In genomic region chr5:113807712-113808111, GRCm38 (mm10) we compare ENCODE assay signal across 17 mouse cellular contexts. TPM values are rescaled to one million over a fixed set of nuclear protein-coding genes. Genes with fewer than 3 reads are reported as not detected.
DNase-seq lines count a peak whose midpoint lies in the region; ATAC-seq lines count a peak whose summit lies in the region.
"Had no signal": no experiment of that assay in that cellular context is flagged by ENCODE, and none has a peak within 500 bp of the region (broad histone marks: within the 10 kb centered on the region; RNA-seq: fewer than 3 reads in every experiment).

No protein-coding gene starts in this region.

- H3K27ac ChIP-seq in heart, embryonic 13.5 days (replicated peaks): 0 out of 2 replicates have a peak overlapping the region, but pooled peaks have one; percentile 24
- H3K27ac ChIP-seq in heart, embryonic 11.5 days (ENCODE audit: low read depth, low read length): no peak overlapping the region; the same call in 1 of the 2 replicates
- H3K27ac ChIP-seq in lung, embryonic 15.5 days: peak overlapping the region; percentile 50; the same call in 1 of the 2 replicates
- H3K27ac ChIP-seq in embryonic facial prominence, embryonic 14.5 days (replicated peaks; ENCODE audit: low read depth, low read length): peak overlapping the region; percentile 15; the same call in 1 of the 2 replicates
- peak overlapping the region; percentile 58; the same call in 1 of the 2 replicates for H3K27ac ChIP-seq in limb, embryonic 13.5 days
- H3K27ac ChIP-seq: forebrain, embryonic 15.5 days; hindbrain, embryonic 15.5 days; liver, embryonic 15.5 days had no signal

- no peak for ATAC-seq in heart, embryonic 13.5 days (ENCODE audit: extremely low read depth, insufficient number of reproducible peaks, low FRiP score, low TSS enrichment)
- ATAC-seq in heart, embryonic 11.5 days (replicated peaks; ENCODE audit: insufficient number of reproducible peaks, low FRiP score, low TSS enrichment): no peak
- ATAC-seq in lung, embryonic 15.5 days (ENCODE audit: borderline replicate concordance, extremely low read depth, low FRiP score, low TSS enrichment): 0 out of 2 replicates have a peak, but pooled peaks have one; percentile 11
- no peak for ATAC-seq in embryonic facial prominence, embryonic 14.5 days (ENCODE audit: low read depth)
- no peak for ATAC-seq in limb, embryonic 13.5 days (ENCODE audit: low FRiP score, low read depth)
- ATAC-seq: forebrain, embryonic 15.5 days; midbrain, embryonic 16.5 days had no signal

- peaks cover 8% of the 10 kb centered on the region; the same call in 1 of the 2 replicates for H3K9me3 ChIP-seq in heart, embryonic 13.5 days
- no peaks in the 10 kb centered on the region for H3K9me3 ChIP-seq in heart, embryonic 11.5 days (replicated peaks; ENCODE audit: control insufficient read depth, low read length)
- no peaks in the 10 kb centered on the region for H3K9me3 ChIP-seq in lung, embryonic 15.5 days
- H3K9me3 ChIP-seq in embryonic facial prominence, embryonic 14.5 days (ENCODE audit: control insufficient read depth, low read length): peaks cover 11% of the 10 kb centered on the region; the same call in 1 of the 2 replicates
- peaks cover 9% of the 10 kb centered on the region; the same call in 1 of the 2 replicates for H3K9me3 ChIP-seq in limb, embryonic 13.5 days
- H3K9me3 ChIP-seq: forebrain, embryonic 15.5 days; hindbrain, embryonic 15.5 days; liver, embryonic 15.5 days had no signal

- H3K27me3 ChIP-seq in heart, embryonic 13.5 days (replicated peaks): peaks cover 5% of the 10 kb centered on the region; the same call in 1 of the 2 replicates
- peaks cover 2% of the 10 kb centered on the region for H3K27me3 ChIP-seq in heart, embryonic 11.5 days (ENCODE audit: control insufficient read depth, insufficient read depth, low read length)
- no peaks in the 10 kb centered on the region for H3K27me3 ChIP-seq in lung, embryonic 15.5 days
- no peaks in the 10 kb centered on the region for H3K27me3 ChIP-seq in embryonic facial prominence, embryonic 14.5 days (replicated peaks; ENCODE audit: control insufficient read depth, insufficient read depth, low read length)
- no peaks in the 10 kb centered on the region for H3K27me3 ChIP-seq in limb, embryonic 13.5 days
- H3K27me3 ChIP-seq: forebrain, embryonic 15.5 days; hindbrain, embryonic 15.5 days; liver, embryonic 15.5 days had no signal

- no peak for DNase-seq in lung, postnatal 14 days
- DNase-seq in embryonic facial prominence, embryonic 14.5 days (ENCODE audit: low spot score): no peak
- DNase-seq in thymus, postnatal 10 days (ENCODE audit: low spot score in 2 of 2): no peak
- no peak for DNase-seq in adrenal gland, postnatal 10 days
- DNase-seq: adrenal gland, adult 8-10 months; B cell, adult 2 months; cerebellum, adult 11-12 months; cerebellum, postnatal 36 days; right cerebral cortex, adult 18-20 months had no signal

- 0 out of 2 replicates have a peak overlapping the region, but pooled peaks have one; percentile 33 for H3K9ac ChIP-seq in heart, embryonic 13.5 days
- H3K9ac ChIP-seq in heart, embryonic 11.5 days (ENCODE audit: low read depth, low read length): no peak overlapping the region
- H3K9ac ChIP-seq in lung, embryonic 15.5 days: no peak overlapping the region
- no peak overlapping the region; the same call in 1 of the 2 replicates for H3K9ac ChIP-seq in embryonic facial prominence, embryonic 14.5 days (ENCODE audit: low read depth, low read length)
- H3K9ac ChIP-seq in limb, embryonic 13.5 days: peak overlapping the region; percentile 21
- H3K9ac ChIP-seq: forebrain, embryonic 15.5 days; hindbrain, embryonic 15.5 days; liver, embryonic 15.5 days had no signal

- no peak overlapping the region for H3K4me2 ChIP-seq in heart, embryonic 13.5 days
- H3K4me2 ChIP-seq in heart, embryonic 11.5 days: no peak overlapping the region
- H3K4me2 ChIP-seq in lung, embryonic 15.5 days: no peak overlapping the region
- no peak overlapping the region for H3K4me2 ChIP-seq in embryonic facial prominence, embryonic 14.5 days (ENCODE audit: low read depth, low read length)
- H3K4me2 ChIP-seq in limb, embryonic 13.5 days (replicated peaks): peak overlapping the region; percentile 39
- H3K4me2 ChIP-seq: forebrain, embryonic 15.5 days; hindbrain, embryonic 15.5 days; liver, embryonic 15.5 days had no signal

- H3K36me3 ChIP-seq in heart, embryonic 13.5 days: no peaks in the 10 kb centered on the region
- H3K36me3 ChIP-seq in heart, embryonic 11.5 days (ENCODE audit: control insufficient read depth, insufficient read depth, low read length): no peaks in the 10 kb centered on the region
- H3K36me3 ChIP-seq in lung, embryonic 15.5 days: no peaks in the 10 kb centered on the region
- H3K36me3 ChIP-seq in embryonic facial prominence, embryonic 14.5 days (ENCODE audit: control insufficient read depth, insufficient read depth, low read length): no peaks in the 10 kb centered on the region
- H3K36me3 ChIP-seq in limb, embryonic 13.5 days: no peaks in the 10 kb centered on the region
- H3K36me3 ChIP-seq: forebrain, embryonic 15.5 days; hindbrain, embryonic 15.5 days; liver, embryonic 15.5 days had no signal

- 39% methylated on average over 9 of the region's 9 CpGs for WGBS in heart, embryonic 13.5 days
- 34% methylated on average over 9 of the region's 9 CpGs for WGBS in heart, embryonic 11.5 days (ENCODE audit: insufficient replicate concordance)
- 40% methylated on average over 9 of the region's 9 CpGs for WGBS in lung, embryonic 15.5 days
- WGBS in embryonic facial prominence, embryonic 14.5 days: 25% methylated on average over 9 of the region's 9 CpGs
- WGBS in limb, embryonic 13.5 days: 27% methylated on average over 9 of the region's 9 CpGs

- peaks cover 11% of the 10 kb centered on the region for H3K4me1 ChIP-seq in heart, embryonic 13.5 days
- peaks cover 5% of the 10 kb centered on the region; the same call in 1 of the 2 replicates for H3K4me1 ChIP-seq in heart, embryonic 11.5 days (ENCODE audit: control insufficient read depth, insufficient read depth, low read length)
- H3K4me1 ChIP-seq in lung, embryonic 15.5 days: peaks cover 22% of the 10 kb centered on the region
- peaks cover 24% of the 10 kb centered on the region for H3K4me1 ChIP-seq in embryonic facial prominence, embryonic 14.5 days (ENCODE audit: control insufficient read depth, insufficient read depth, low read length)
- H3K4me1 ChIP-seq in limb, embryonic 13.5 days: peaks cover 54% of the 10 kb centered on the region
- H3K4me1 ChIP-seq: forebrain, embryonic 15.5 days; hindbrain, embryonic 15.5 days had no signal

- no peak overlapping the region for H3K4me3 ChIP-seq in heart, embryonic 13.5 days
- no peak overlapping the region for H3K4me3 ChIP-seq in heart, embryonic 11.5 days (ENCODE audit: low read depth, low read length)
- H3K4me3 ChIP-seq in lung, embryonic 15.5 days: no peak overlapping the region
- no peak overlapping the region for H3K4me3 ChIP-seq in embryonic facial prominence, embryonic 14.5 days (ENCODE audit: low read depth, low read length)
- no peak overlapping the region for H3K4me3 ChIP-seq in limb, embryonic 13.5 days
- H3K4me3 ChIP-seq: forebrain, embryonic 15.5 days; hindbrain, embryonic 15.5 days; liver, embryonic 15.5 days had no signal

RNA-seq across cellular contexts. Expression of gene Tmem119, which starts 7.4 kb away (rescaled TPM):
- 13.3 and 15.8 TPM in 2 replicates for polyA plus RNA-seq in heart, embryonic 13.5 days (2015; fragmentation: Nextera tagmentation; extraction: Ambion mirVana)
- polyA plus RNA-seq in heart, embryonic 11.5 days (2014; fragmentation: Nextera tagmentation; extraction: Ambion mirVana): 11.7 and 12.3 TPM in 2 replicates
- 47.0 and 48.1 TPM in 2 replicates for polyA plus RNA-seq in lung, embryonic 15.5 days (2015; fragmentation: Nextera tagmentation; extraction: Ambion mirVana)
- 94.4 and 109 TPM in 2 replicates for polyA plus RNA-seq in embryonic facial prominence, embryonic 14.5 days (2014; fragmentation: Nextera tagmentation; extraction: Ambion mirVana)
- polyA plus RNA-seq in limb, embryonic 13.5 days (2015; fragmentation: Nextera tagmentation; extraction: Ambion mirVana): 221 and 237 TPM in 2 replicates
- total RNA-seq in adrenal gland, postnatal 10 days (2021): 10 to 100 TPM; 14.0 to 18.0 TPM

RNA-seq across cellular contexts. Expression of gene Selplg, which starts 24.7 kb away (rescaled TPM):
- polyA plus RNA-seq in heart, embryonic 13.5 days (2015; fragmentation: Nextera tagmentation; extraction: Ambion mirVana): 1.2 and 1.3 TPM in 2 replicates
- 0.97 and 1.5 TPM in 2 replicates for polyA plus RNA-seq in heart, embryonic 11.5 days (2014; fragmentation: Nextera tagmentation; extraction: Ambion mirVana)
- 4.6 and 8.2 TPM in 2 replicates for polyA plus RNA-seq in lung, embryonic 15.5 days (2015; fragmentation: Nextera tagmentation; extraction: Ambion mirVana)
- 4.9 and 5.2 TPM in 2 replicates for polyA plus RNA-seq in embryonic facial prominence, embryonic 14.5 days (2014; fragmentation: Nextera tagmentation; extraction: Ambion mirVana)
- 2.5 TPM in 2 replicates for polyA plus RNA-seq in limb, embryonic 13.5 days (2015; fragmentation: Nextera tagmentation; extraction: Ambion mirVana)
- total RNA-seq in adrenal gland, postnatal 10 days (2021): 1 to 10 TPM; 6.6 to 6.9 TPM

RNA-seq across cellular contexts. Expression of gene Iscu, which starts 35.2 kb away (rescaled TPM):
- 99.6 and 102 TPM in 2 replicates for polyA plus RNA-seq in heart, embryonic 13.5 days (2015; fragmentation: Nextera tagmentation; extraction: Ambion mirVana)
- 104 and 106 TPM in 2 replicates for polyA plus RNA-seq in heart, embryonic 11.5 days (2014; fragmentation: Nextera tagmentation; extraction: Ambion mirVana)
- 108 and 111 TPM in 2 replicates for polyA plus RNA-seq in lung, embryonic 15.5 days (2015; fragmentation: Nextera tagmentation; extraction: Ambion mirVana)
- 103 and 107 TPM in 2 replicates for polyA plus RNA-seq in embryonic facial prominence, embryonic 14.5 days (2014; fragmentation: Nextera tagmentation; extraction: Ambion mirVana)
- polyA plus RNA-seq in limb, embryonic 13.5 days (2015; fragmentation: Nextera tagmentation; extraction: Ambion mirVana): 96.3 and 98.5 TPM in 2 replicates
- 100 to 1,000 TPM; 344 to 362 TPM for total RNA-seq in adrenal gland, postnatal 10 days (2021)

RNA-seq across cellular contexts. Expression of gene Sart3, which starts 35.4 kb away (rescaled TPM):
- polyA plus RNA-seq in heart, embryonic 13.5 days (2015; fragmentation: Nextera tagmentation; extraction: Ambion mirVana): 32.0 and 34.5 TPM in 2 replicates
- polyA plus RNA-seq in heart, embryonic 11.5 days (2014; fragmentation: Nextera tagmentation; extraction: Ambion mirVana): 31.6 and 35.3 TPM in 2 replicates
- polyA plus RNA-seq in lung, embryonic 15.5 days (2015; fragmentation: Nextera tagmentation; extraction: Ambion mirVana): 55.4 and 58.8 TPM in 2 replicates
- 37.2 and 39.3 TPM in 2 replicates for polyA plus RNA-seq in embryonic facial prominence, embryonic 14.5 days (2014; fragmentation: Nextera tagmentation; extraction: Ambion mirVana)
- 59.8 and 60.2 TPM in 2 replicates for polyA plus RNA-seq in limb, embryonic 13.5 days (2015; fragmentation: Nextera tagmentation; extraction: Ambion mirVana)
- total RNA-seq in adrenal gland, postnatal 10 days (2021): 10 to 100 TPM; 26.3 to 31.3 TPM

Comparison
In these comparisons a context has a peak if more than half of its experiments do, and no peak if none do; other contexts are left out.
1. H3K9ac ChIP-seq: peak in heart, embryonic 13.5 days (single experiment) and limb, embryonic 13.5 days (single experiment); none in heart, embryonic 11.5 days (single experiment), lung, embryonic 15.5 days (single experiment) and embryonic facial prominence, embryonic 14.5 days (single experiment).